Mouse (Mus musculus): Measurements from ENCODE around the gene Vmn2r99. TPM values are rescaled to one million over a fixed set of nuclear protein-coding genes. Genes with fewer than 3 reads are reported as not detected.

The Vmn2r99 gene
- not detected in 2 replicates for polyA plus RNA-seq (2015; fragmentation: Nextera tagmentation; extraction: Ambion mirVana)

DNA sequence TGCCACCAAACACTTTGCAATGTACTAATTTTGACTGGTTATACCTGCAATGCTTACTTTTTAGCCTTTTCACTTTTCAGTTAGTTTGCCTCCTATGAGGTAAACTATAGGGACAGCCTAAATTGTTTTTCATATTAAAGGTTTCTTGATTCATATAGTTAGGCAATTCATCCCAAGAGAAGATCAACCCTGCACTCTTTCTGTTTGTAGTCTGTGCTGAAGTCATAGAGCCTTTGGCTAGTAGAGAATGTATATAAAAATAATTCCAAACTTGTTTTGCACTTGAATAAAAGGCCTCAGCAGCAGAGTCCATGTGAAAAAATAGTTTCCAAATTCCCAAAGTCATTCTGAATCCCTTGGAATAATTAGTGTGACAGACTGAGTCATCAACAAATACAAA, at the start of gene Vmn2r99:
Gene Vmn2r99, plus strand, starts transcription at position 301 of the 400 bp plus-strand sequence.
- Histone ChIP-seq H3K9ac (replicated peaks) (no peak within 1 kb of the TSS), H3K4me3 (replicated peaks) (no peak within 1 kb of the TSS), H3K9me3 (peaks cover 7% of the 10 kb centered on the region; the same call in 1 of the 2 replicates), H3K27ac (no peak within 1 kb of the TSS), H3K4me1 (replicated peaks) (no peaks in the 10 kb centered on the region), H3K27me3 (no peaks in the 10 kb centered on the region), H3K4me2 (replicated peaks) (no peak within 1 kb of the TSS), H3K36me3 (no peaks in the 10 kb centered on the region)
- no peak for ATAC-seq

DNA sequence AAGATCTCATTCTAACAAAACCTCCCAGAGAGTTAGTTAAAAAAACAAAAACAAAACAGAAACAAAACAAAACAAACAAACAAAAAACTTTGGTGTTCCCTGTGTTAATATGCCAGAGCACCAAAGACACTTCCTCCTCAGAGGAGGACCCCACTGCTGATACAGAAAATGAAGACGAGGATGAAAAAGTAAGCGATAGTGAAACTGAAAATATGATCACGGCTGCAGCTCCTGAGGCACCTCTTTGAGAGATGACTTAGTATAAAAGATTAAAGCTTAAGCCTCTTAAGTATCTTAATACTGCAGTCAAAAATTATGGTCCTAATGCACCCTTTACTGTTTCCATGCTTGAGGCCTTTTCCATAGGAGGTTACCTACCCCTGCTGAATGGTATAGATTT, 75.9 kb downstream of the Vmn2r99 start:
- Histone ChIP-seq H3K9me3 (peaks cover 37% of the 10 kb centered on the region; the same call in 1 of the 2 replicates), H3K4me2 (replicated peaks) (no peak overlapping the region), H3K36me3 (no peaks in the 10 kb centered on the region), H3K4me3 (replicated peaks) (no peak overlapping the region), H3K27ac (no peak overlapping the region), H3K27me3 (no peaks in the 10 kb centered on the region), H3K4me1 (replicated peaks) (no peaks in the 10 kb centered on the region), H3K9ac (replicated peaks) (no peak overlapping the region)
- no peak for ATAC-seq
- WGBS: 89% methylated on average over 3 of the region's 3 CpGs

DNA sequence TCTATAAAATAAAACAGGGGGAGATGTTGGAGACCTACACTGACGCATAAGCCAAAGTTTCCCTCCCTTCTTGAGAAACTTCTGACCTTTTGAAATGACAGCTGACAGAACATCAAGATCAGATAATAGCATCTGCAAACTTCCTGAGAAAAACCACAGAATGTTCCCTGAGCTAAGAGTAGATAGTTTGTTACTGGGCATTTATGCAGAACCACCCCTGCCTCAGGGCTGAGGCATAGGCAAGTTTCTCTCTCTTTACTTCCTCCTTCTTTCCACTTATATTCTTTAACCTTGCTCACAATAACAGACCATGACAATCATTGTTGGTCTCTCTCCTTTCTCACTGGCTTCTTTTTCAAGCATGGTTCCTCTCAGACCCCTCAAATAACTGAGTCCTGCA, 83.2 kb downstream of the Vmn2r99 start:
- no peak overlapping the region for H3K9ac ChIP-seq (replicated peaks)
- no peaks in the 10 kb centered on the region for H3K4me1 ChIP-seq (replicated peaks)
- H3K27me3 ChIP-seq: no peaks in the 10 kb centered on the region
- peaks cover 31% of the 10 kb centered on the region; the same call in 1 of the 2 replicates for H3K9me3 ChIP-seq
- H3K36me3 ChIP-seq: no peaks in the 10 kb centered on the region
- H3K27ac ChIP-seq: no peak overlapping the region
- no peak overlapping the region for H3K4me3 ChIP-seq (replicated peaks)
- H3K4me2 ChIP-seq (replicated peaks): no peak overlapping the region
- no peak for ATAC-seq
- 89% methylated on average over 1 of the region's 1 CpGs for WGBS

Other genes starting within 250 kb of the Vmn2r99 start
- gene Vmn2r100, start 142.8 kb downstream of the Vmn2r99 start, polyA plus RNA-seq (2015; fragmentation: Nextera tagmentation; extraction: Ambion mirVana): not detected in 2 replicates
- not detected in 2 replicates for gene Vmn2r101, start 215.3 kb downstream of the Vmn2r99 start, polyA plus RNA-seq (2015; fragmentation: Nextera tagmentation; extraction: Ambion mirVana)